Mouse (Mus musculus) CH12.LX (cell line): ENCODE data around the gene Myo3b. TPM values are rescaled to one million over a fixed set of nuclear protein-coding genes. Genes with fewer than 3 reads are reported as not detected.

Source experiments
- DNase-seq: peaks from one replicate; pipeline ENCODE4 v3.0.0-alpha.2; 2013; ENCODE audit errors: extremely low read depth
- H3K27ac ChIP-seq: 2 replicates; pipeline ENCODE4 v1.5.1; 2012; ENCODE audit warnings: low read depth, mild to moderate bottlenecking, control low read depth, moderate library complexity; ENCODE audit not compliant: insufficient read depth
- H3K27me3 ChIP-seq: replicated peaks from 2 replicates; pipeline ENCODE3; 2012; ENCODE audit warnings: inconsistent platforms
- H3K36me3 ChIP-seq, 2 experiments: replicated peaks in 1 of 2; 2 replicates each; pipeline versions ENCODE3 to v1.6.1; 2012; ENCODE audit warnings: inconsistent platforms in 1 of 2, low read length in 1 of 2, mild to moderate bottlenecking in 1 of 2, mixed read lengths in 1 of 2, moderate library complexity in 1 of 2; ENCODE audit not compliant: control insufficient read depth in 1 of 2, insufficient read depth in 1 of 2
- H3K4me1 ChIP-seq, 2 experiments: 2 replicates each; pipeline ENCODE4 v1.6.1; 2012; ENCODE audit warnings: inconsistent platforms in 1 of 2, moderate library complexity in 1 of 2; ENCODE audit not compliant: insufficient read depth in 2 of 2, control insufficient read depth in 1 of 2
- H3K4me2 ChIP-seq: 2 replicates; pipeline ENCODE4 v1.6.1; 2012; ENCODE audit warnings: low read depth, mild to moderate bottlenecking, control low read depth; ENCODE audit not compliant: poor library complexity, insufficient read depth, severe bottlenecking
- H3K4me3 ChIP-seq, 3 experiments: fragments of 150-350 bp in 1 of 3; sonication (generic) in 1 of 3; replicated peaks in 1 of 3; 2 replicates each; pipeline versions ENCODE3 to v1.5.1; 2011 to 2012; ENCODE audit warnings: low read depth in 2 of 3, low read length in 2 of 3, mild to moderate bottlenecking in 2 of 3, moderate library complexity in 2 of 3, control low read depth in 1 of 3, improper control_type of control experiment in 1 of 3, inconsistent platforms in 1 of 3, mixed read lengths in 1 of 3; ENCODE audit not compliant: poor library complexity in 1 of 3
- H3K79me2 ChIP-seq: replicated peaks from 2 replicates; pipeline ENCODE4 v1.6.1; 2012; ENCODE audit warnings: mild to moderate bottlenecking, moderate library complexity; ENCODE audit not compliant: control insufficient read depth, poor library complexity, insufficient read depth, severe bottlenecking; ENCODE audit errors: extremely low read depth
- H3K9ac ChIP-seq: 2 replicates; pipeline ENCODE4 v1.6.1; 2012; ENCODE audit warnings: low read depth, mild to moderate bottlenecking, control low read depth, moderate library complexity; ENCODE audit not compliant: insufficient read depth
- H3K9me3 ChIP-seq: replicated peaks from 2 replicates; pipeline ENCODE3; 2012; ENCODE audit warnings: low read length, inconsistent platforms, mixed read lengths
- CHD2 ChIP-seq: IDR thresholded peaks from 2 replicates; pipeline ENCODE4 v1.6.1; 2011; ENCODE audit warnings: low read length, improper control_type of control experiment
- JUND ChIP-seq: conservative IDR thresholded peaks from 2 replicates; pipeline ENCODE4 v1.6.1; 2011; ENCODE audit warnings: low read depth, low read length, improper control_type of control experiment
- KAT2A ChIP-seq: IDR thresholded peaks from 2 replicates; pipeline ENCODE4 v1.6.1; 2012; ENCODE audit warnings: low read length, improper control_type of control experiment, inconsistent platforms; ENCODE audit not compliant: insufficient replicate concordance
- MAX ChIP-seq: IDR thresholded peaks from 2 replicates; pipeline ENCODE4 v1.6.1; 2011; ENCODE audit warnings: low read length, improper control_type of control experiment
- MEF2A ChIP-seq: IDR thresholded peaks from 2 replicates; pipeline ENCODE4 v1.6.1; 2014; ENCODE audit warnings: low read depth, mild to moderate bottlenecking, inconsistent platforms, low read length, improper control_type of control experiment, borderline replicate concordance
- MXI1 ChIP-seq: IDR thresholded peaks from 2 replicates; pipeline ENCODE4 v1.6.1; 2011; ENCODE audit warnings: mild to moderate bottlenecking, low read depth, low read length, improper control_type of control experiment
- NRF1 ChIP-seq: IDR thresholded peaks from 2 replicates; pipeline ENCODE4 v1.6.1; 2014; ENCODE audit warnings: low read depth, mild to moderate bottlenecking, inconsistent platforms, low read length, improper control_type of control experiment, moderate library complexity
- POLR2AphosphoS2 ChIP-seq: IDR thresholded peaks from 2 replicates; pipeline ENCODE4 v1.6.1; 2011; ENCODE audit warnings: low read depth, low read length, improper control_type of control experiment
- RAD21 ChIP-seq: IDR thresholded peaks from 2 replicates; pipeline ENCODE4 v1.6.1; 2011; ENCODE audit warnings: low read depth, mild to moderate bottlenecking, low read length, improper control_type of control experiment, moderate library complexity
- UBTF ChIP-seq: IDR thresholded peaks from 2 replicates; pipeline ENCODE4 v1.6.1; 2012; ENCODE audit warnings: low read depth, mild to moderate bottlenecking, inconsistent platforms, low read length, improper control_type of control experiment, moderate library complexity
- USF2 ChIP-seq: conservative IDR thresholded peaks from 2 replicates; pipeline ENCODE4 v1.6.1; 2011; ENCODE audit warnings: low read depth, low read length, improper control_type of control experiment
- ZC3H11A ChIP-seq: IDR thresholded peaks from 2 replicates; pipeline ENCODE4 v1.6.1; 2012; ENCODE audit warnings: low read depth, mild to moderate bottlenecking, inconsistent platforms, low read length, improper control_type of control experiment
- dilution Hi-C: fragments of 300-500 bp; cut with MboI; formaldehyde crosslinking; loops from 2 replicates; pipeline ENCODE4 v1.14.3; 2020; ENCODE audit warnings: low sequenced_read_pairs; ENCODE audit not compliant: extremely low pct_unique_long_range_greater_than_20kb, extremely low pct_ligation_motif_present
- in situ Hi-C: fragments of 300-500 bp; cut with MboI; formaldehyde crosslinking; loops from 3 replicates; pipeline ENCODE4 v1.14.3; 2019; ENCODE audit warnings: low sequenced_read_pairs, low pct_ligation_motif_present, low pct_unique_long_range_greater_than_20kb, mixed read lengths
- polyA plus RNA-seq: library from polyadenylated mRNA; unstranded; fragments of >175 nt; gene quantifications from 2 replicates; pipeline ENCODE4 v1.2.1, GENCODE M21; 2012; ENCODE audit warnings: low read depth; ENCODE audit not compliant: insufficient read length
- total RNA-seq, 2 experiments: library from RNA; depleted of rRNA; stranded (reverse); fragments of 300-350 nt in 1 of 2; fragments of >200 nt in 1 of 2; gene quantifications; 2 replicates each; pipeline ENCODE4 v1.2.3; 2012 to 2014

Myo3b gene
- total and polyA plus RNA-seq, 3 experiments: 0.63 to 0.76 (median 0.64) TPM

DNA sequence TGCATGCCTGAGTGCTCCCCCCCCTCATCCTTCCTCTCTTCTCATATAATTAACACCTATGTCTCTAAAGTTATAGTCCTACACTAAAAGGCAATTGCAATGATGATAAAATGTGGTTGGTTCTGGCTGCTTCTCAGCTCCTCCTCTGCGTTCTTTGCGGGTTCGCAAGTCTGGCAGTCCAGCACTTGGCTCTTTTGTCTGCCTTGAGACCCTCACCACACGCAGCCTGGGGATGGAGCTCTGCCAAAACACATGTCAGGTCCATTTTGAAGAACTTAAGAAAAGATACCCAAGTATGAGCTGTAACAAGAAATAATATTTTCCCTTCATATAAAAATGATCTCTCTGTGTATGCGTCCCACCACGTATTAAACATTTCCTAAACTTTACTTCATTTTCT, 297.6 kb downstream of the Myo3b start:
- in situ Hi-C loops: no loop called here
- no peak overlapping the region for H3K9ac ChIP-seq
- no peak overlapping the region for H3K27ac ChIP-seq
- TF ChIP-seq ZC3H11A: no peak
- no peak for TF ChIP-seq MEF2A
- H3K4me1 ChIP-seq: peaks cover 0 to 8% of the 10 kb centered on the region in 2 experiments; a peak in 2 of 4 replicates
- H3K79me2 ChIP-seq: no peaks in the 10 kb centered on the region
- no peak overlapping the region for H3K4me3 ChIP-seq
- H3K9me3 ChIP-seq: peaks cover 2% of the 10 kb centered on the region
- H3K4me2 ChIP-seq: no peak overlapping the region
- no peak for DNase-seq
- no peaks in the 10 kb centered on the region for H3K36me3 ChIP-seq
- dilution Hi-C loops: no loop called here
- no peaks in the 10 kb centered on the region for H3K27me3 ChIP-seq

DNA sequence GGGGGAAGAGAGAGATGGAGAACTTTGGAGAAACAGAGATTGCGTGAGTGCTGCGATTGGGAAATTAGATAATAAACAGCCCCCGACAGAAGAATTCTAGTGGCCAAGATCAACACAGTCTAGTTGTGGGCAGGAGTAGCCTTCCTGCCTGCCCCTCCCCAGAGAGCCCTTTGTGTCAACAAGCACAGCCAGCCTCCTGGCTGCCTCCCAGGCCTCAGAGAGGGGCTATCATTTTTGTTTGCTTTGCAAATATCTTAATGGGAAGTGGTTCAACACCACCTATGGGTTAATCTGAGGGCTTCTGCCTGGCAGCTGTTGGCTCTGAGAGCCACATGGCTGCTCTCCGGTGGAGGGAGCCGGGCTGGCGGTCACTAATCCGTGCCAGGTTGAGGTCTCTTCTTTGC, 298.3 kb downstream of the Myo3b start:
- in situ Hi-C loops (no loop called here), dilution Hi-C loops (no loop called here)
- no peak for DNase-seq
- Histone ChIP-seq H3K4me3 (no peak overlapping the region), H3K9me3 (no peaks in the 10 kb centered on the region), H3K9ac (no peak overlapping the region), H3K79me2 (no peaks in the 10 kb centered on the region), H3K27me3 (no peaks in the 10 kb centered on the region), H3K4me1 (peaks cover 0 to 8% of the 10 kb centered on the region in 2 experiments; a peak in 2 of 4 replicates), H3K4me2 (no peak overlapping the region), H3K36me3 (no peaks in the 10 kb centered on the region), H3K27ac (no peak overlapping the region)
- TF ChIP-seq UBTF (no peak), NRF1 (no peak), RAD21 (no peak), MAX (no peak), USF2 (no peak), MXI1 (no peak), KAT2A (no peak), CHD2 (no peak), MEF2A (no peak)

DNA sequence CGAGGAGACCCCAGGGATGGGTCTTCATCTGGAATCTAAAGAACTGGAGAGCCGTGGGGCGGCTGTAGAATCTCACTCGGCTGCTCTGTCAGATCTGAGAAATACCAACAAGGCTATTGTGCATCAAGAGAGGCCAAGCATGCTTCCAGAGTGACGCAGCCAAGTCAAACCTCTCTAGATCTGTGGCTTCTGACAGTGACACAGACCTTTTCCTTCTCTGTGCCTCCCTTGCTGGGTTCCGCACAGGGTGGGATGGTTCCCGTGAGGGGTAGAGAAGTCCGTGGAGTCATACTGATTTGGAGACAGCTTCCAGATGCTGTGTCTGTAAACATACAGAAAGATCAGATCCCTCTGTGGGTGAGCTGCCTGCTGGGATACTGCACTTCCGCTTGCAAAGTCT, 298.9 kb downstream of the Myo3b start:
- Histone ChIP-seq H3K4me1 (peaks cover 0 to 8% of the 10 kb centered on the region in 2 experiments; a peak in 2 of 4 replicates), H3K27me3 (no peaks in the 10 kb centered on the region), H3K4me2 (no peak overlapping the region), H3K79me2 (no peaks in the 10 kb centered on the region), H3K9me3 (no peaks in the 10 kb centered on the region), H3K27ac (no peak overlapping the region), H3K4me3 (no peak overlapping the region), H3K36me3 (no peaks in the 10 kb centered on the region), H3K9ac (no peak overlapping the region)
- TF ChIP-seq JUND: no peak
- TF ChIP-seq CHD2: no peak
- no peak for TF ChIP-seq NRF1
- no peak for TF ChIP-seq POLR2AphosphoS2
- in situ Hi-C loops (no loop called here), dilution Hi-C loops (no loop called here)
- DNase-seq: no peak
